Mouse (Mus musculus): ENCODE measurements around the gene Cpa1.
A peak's percentile ranks its signal among the peaks of the same experiment; 100 is the strongest.

DNA sequence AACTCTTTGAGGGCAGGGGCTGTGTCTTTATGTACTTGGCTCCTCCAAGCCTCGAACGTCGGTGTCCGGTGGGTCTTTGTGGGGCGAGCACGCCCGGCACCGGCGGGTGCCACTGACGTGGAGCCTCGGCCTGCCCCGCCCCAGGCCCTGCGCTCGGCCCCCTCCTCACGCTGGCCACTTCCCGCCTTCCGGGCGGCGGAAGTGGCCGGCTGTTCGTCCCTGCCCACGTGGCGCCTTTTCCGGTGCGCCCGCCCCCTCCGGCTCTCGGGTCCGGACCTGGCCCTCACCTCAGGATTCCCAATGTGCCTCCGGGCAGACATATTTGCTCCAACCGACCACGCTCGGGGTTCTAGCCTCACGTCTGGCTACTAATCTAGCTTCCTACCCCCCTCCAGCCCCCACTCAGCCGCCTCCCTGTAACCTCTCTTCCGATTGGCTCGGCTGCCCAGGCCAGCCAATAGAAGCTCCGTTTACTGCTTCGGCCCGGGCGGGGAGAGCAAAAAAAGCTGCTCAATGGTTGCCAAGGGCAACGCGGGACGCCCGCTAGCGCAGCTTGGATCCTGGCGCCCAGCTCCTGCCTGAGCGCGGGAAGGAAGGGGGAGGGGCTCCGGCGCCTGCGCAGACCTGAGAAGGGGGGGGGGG lies 54.5 kb downstream of the Cpa1 start, which contains the start of gene Cep41:
- no peak for TF ChIP-seq CTCF (IDR thresholded peaks at IDR 0.05; ENCODE audit: insufficient read depth, low read depth, low read length)
- peak; percentile 21; the same call in 1 of the 2 replicates for TF ChIP-seq POLR2A (IDR thresholded peaks at IDR 0.05; ENCODE audit: insufficient read depth, low read depth, low read length)

Measured in olfactory bulb, adult 2 months (tissue).